Mouse (Mus musculus): ENCODE measurements around the gene Taco1.
"Not testable (repeated sequence)": the region's sequence is repeated elsewhere in the genome, so short reads cannot be mapped to it uniquely, and the experiment has no call there.

Taco1 gene

GRCm38 (mm10) chr11:106061311-106061710 is 4.5 kb upstream of the Taco1 start:
- DNase-seq (ENCODE audit: low spot score in 2 of 2), result no peak

GRCm38 (mm10) chr11:106063756-106064155 is 2.1 kb upstream of the Taco1 start:
- no peak for DNase-seq (ENCODE audit: low spot score in 2 of 2)

DNA sequence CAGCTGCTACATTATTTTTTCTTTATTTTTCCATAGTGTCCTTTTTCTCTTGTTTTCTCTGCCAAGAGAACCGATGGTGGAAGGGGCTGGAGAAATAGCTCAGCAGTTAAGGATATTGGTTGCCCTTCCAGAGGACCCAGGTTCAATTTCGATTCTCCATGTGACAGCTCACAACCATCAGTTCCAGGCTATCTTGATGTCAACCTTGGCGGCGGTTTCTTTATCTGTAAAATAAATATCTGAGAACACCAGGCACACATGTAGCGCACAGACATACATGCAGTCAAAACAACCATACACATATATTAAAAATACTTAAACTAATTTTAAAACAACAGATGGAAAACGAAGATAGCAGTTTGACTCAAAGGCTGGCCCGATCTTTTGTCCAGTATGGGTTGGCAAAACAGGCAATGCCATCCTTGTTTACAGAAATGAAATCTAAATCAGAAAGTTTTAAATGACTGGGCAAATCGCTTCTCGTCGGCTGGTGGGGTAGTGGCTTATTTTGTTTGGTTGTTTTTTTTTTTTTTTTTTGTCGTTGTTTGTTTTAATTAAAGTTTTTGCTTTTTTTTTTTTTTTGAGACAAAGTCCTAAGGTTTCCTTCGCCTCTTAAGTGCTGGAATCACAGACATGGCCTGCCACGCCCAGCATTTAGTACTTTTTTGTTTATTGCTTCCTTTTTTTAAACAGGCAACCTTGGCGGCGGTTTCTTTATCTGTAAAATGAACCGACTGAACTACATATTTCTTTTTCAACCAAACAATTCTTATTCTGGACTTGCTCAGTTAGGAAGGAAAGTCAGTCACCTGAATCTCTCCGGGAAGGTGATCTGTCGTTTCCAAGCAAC is 563 bp upstream of the Taco1 start:
- no peak for DNase-seq (ENCODE audit: low spot score in 2 of 2)

DNA sequence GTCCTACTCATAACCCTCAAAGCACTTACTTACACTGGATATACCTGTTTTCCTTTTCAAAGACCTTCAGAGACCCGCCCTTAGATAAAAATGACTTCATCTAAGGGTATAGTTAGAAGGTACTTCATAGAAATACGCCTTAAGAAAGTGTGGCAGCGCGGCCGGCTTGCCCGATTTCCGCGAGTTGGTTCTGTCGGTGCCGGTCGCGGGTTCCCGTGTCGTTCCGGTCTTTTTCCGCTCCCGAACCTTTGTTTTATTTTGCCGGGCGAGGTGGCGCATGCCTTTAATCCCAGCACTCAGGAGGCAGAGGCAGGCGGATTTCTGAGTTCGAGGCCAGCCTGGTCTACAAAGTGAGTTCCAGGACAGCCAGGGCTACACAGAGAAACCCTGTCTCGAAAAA is 755 bp downstream of the Taco1 start:
- not testable (repeated sequence) for DNase-seq (ENCODE audit: low spot score in 2 of 2)

- no peak for DNase-seq (ENCODE audit: low spot score in 2 of 2)
Observed at GRCm38 (mm10) chr11:106073774-106074173, 7.9 kb downstream of the Taco1 start.

GRCm38 (mm10) chr11:106076321-106076720 is 10.5 kb downstream of the Taco1 start:
- peak; percentile 20 to 35 for DNase-seq (ENCODE audit: low spot score in 2 of 2)

- peak; percentile 98 to 99 for DNase-seq (ENCODE audit: low spot score in 2 of 2)
Observed at GRCm38 (mm10) chr11:106083708-106084701, 18.1 kb downstream of the Taco1 start, which contains the start of gene Map3k3. Gene Map3k3, plus strand, starts transcription at chr11:106084613.

DNA sequence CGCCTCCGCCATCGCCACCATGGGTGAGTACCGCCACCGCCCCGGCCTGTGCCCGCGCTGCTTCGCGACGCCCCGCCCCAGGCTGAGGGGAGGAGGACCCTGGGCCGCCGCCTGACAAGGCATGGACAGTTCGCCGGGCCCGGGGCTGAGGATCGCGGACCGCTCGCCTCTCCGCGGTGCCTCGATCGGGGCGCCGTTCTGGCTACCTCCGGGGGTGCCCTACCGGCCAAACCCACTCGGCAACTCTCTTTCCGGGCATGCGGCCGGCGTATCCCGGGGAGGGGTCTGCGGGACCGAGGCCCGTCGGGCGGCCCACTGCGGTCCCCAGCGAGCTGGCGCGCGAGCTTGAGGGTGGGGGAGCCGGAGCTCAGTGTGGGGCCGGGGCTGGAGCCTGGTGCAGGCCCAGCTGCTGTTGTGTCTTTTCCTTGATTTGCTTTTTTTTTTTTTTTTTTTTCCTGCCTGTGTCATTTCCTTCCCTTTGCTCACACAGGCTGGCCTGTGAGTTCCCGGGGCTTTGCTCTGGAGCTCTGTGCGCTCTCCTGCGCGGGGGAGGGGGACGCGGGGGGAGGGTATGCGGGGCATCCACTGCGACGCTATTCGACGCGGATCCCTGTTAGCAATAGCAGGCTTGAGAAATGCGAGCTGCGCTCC is 19.2 kb downstream of the Taco1 start:
- DNase-seq (ENCODE audit: low spot score in 2 of 2), result peak; percentile 37 to 38

DNA sequence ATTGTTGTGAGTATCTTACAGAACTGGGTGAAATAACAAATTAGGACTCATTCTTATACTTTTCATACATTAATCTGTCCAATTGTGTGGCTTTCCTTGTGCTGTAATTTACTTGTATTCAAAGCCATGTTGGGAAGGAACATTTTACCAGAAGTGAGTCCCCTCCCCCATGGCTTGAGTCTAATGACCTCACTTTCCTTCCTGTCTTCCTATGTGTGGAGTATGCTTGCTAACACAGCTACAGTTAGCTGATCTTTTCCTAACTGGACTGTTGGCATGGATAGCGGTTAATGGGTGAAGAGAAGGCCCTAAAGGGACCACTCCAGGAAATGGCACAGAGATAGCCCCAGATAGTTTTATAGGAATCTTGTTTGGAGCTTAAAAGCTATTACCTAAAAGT is 32.4 kb downstream of the Taco1 start:
- DNase-seq (ENCODE audit: low spot score in 2 of 2), result no peak

GRCm38 (mm10) chr11:106102866-106103265 is 37.0 kb downstream of the Taco1 start:
- no peak for DNase-seq (ENCODE audit: low spot score in 2 of 2)

- no peak for DNase-seq (ENCODE audit: low spot score in 2 of 2)
Observed at GRCm38 (mm10) chr11:106106047-106106587, 40.3 kb downstream of the Taco1 start.

DNA sequence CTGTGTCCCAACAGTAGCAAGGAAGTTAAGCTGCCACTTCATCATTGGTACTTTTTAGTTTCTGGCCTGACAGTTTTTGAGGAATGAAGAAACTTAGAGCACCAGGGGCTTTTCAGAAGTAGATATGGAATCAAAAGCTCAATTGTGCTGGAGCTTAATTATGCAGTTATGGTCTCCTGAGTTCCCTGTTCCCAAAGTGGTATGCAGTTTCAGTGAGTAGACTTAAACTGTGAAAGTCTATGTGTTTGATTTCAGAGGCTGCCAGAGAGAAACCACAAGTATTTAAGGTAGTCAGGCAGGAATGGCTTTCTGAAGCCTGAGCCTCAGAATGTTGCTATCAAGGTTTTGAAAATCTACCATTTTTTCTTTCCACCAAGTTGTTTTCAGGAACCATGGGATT is 45.8 kb downstream of the Taco1 start:
- DNase-seq (ENCODE audit: low spot score in 2 of 2), result no peak

DNA sequence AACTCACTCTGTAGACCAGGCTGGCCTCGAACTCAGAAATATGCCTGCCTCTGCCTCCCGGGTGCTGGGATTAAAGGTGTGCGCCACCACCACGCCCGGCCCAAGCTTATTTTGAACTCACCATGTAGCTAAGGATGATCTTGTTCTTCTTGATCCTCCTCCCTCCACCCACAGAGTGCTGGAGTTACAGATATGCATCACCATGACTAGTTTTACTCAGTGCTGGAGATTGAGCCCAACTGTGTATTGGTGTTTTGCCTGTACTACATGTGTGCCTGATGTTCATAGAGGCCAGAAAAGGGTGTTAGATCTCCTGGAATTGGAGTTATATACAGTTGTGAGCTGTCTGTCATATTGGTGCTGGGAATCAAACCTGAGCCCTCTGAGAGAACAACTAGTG is 56.4 kb downstream of the Taco1 start:
- no peak for DNase-seq (ENCODE audit: low spot score in 2 of 2)

DNA sequence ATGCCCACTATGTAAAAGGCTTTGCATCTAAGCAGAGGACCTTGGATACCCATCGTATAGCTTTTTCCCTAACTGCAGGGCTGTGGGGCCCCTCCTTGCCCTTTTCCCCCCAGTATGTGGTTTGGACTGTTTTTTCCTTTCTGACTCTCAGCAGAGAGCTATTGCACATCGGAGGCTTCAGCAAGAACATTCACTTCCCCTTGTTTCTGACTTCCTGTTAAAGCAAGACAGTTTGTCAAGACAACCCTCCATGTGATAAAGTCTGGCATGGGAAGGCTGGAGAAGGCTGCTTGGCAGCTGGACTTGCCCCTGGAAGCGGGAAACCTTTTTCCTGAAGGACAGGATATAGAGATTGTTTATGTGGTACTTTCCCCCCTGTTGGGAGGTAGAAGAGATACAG is 56.9 kb downstream of the Taco1 start:
- DNase-seq (ENCODE audit: low spot score in 2 of 2), result no peak
